Mouse (Mus musculus): ENCODE results near the gene Rab8a.
"Not testable (repeated sequence)": the region's sequence is repeated elsewhere in the genome, so short reads cannot be mapped to it uniquely, and the experiment has no call there.

Rab8a gene

DNA sequence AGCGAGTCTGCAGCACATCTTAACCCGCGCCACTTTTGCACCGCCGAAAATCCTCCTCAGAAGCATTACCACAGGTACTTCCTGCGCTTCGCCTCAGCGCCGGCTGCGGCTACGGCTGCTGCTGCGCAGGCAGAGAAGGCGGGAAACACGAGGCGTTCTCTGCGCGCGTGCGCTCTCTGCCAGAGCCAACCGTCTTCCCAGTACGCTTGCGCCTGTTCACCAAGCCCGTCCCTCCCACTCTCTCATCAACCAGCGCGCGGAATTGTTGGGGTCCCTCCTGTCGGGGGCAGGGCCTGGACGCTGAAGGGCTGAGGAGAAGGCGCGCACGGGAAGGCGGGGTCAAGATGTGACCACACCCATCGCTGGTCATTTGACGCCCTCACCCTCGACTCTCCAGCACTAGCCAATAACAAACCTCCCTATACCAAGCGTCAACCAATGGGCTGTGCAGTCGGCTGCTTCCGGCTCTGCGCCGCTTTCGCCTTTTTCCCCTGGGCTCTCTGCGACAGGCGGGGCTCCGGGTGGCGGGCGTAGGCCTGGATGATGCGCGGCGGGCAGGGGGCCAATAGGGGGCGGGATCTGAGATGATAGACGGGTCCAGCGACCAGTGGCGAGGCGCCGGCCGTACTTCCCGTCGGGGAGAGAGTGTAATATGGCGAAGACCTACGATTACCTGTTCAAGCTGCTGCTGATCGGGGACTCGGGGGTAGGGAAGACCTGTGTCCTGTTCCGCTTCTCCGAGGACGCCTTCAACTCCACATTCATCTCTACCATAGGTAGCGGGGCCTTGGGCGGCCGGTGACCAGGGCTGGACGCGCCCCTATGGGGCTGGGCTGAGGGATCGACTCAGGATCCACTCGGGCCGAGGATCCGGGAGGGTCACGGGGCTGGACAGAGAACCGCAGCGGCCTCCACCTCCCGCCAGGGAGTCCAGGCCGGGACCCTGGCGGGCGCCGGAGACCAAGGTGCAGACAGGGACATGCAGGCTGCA is at the start of gene Rab8a:
TSS of gene Rab8a (plus strand) at position 494 of the 991 bp plus-strand sequence.
- in situ Hi-C loops (cut with MboI, MseI) = loop anchor here (10.0 to 25.0 kb wide), 2 partner anchors 314 to 1499 kb away; partner anchors contain the start of genes Cherp, Lsm4 and Pgpep1

DNA sequence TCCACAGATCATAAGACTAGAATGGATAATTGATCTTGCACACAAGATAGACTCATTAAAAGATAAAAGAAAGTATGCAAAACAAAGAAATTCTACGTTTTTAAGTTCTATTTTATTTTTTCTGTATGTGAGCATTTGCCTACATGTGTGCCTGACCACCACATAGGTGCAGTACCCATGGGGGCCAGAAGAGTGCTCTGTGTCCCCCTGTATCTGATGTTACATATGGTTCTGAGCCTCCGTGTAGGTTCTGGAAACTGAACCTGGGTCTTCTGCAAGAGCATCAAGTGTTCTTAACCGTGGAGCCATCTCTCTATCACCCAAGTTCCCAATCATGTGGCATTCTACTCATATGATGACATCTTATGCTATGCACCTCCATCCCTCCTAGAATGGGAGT is 48.5 kb upstream of the Rab8a start:
- in situ Hi-C loops (cut with MboI, MseI) = no loop called here

DNA sequence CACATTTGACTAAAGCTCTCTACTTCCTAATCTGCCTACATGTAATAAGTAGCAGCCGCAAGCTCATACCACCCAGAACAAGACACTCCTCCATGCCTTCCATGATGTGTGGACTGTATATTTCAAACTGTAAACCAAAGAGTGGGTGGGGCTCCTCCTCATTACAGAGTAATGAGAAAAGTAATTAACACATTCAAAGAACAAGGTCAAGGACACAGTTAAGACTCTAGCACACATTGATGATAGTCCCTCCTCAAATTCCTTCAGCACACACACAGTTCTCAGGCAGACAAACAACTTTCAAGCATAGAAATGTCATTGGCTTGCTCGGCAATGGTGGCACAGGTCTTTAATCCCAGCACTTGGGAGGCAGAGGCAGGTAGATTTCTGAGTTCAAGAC is 45.8 kb upstream of the Rab8a start:
- in situ Hi-C loops (cut with MboI, MseI) = no loop called here

DNA sequence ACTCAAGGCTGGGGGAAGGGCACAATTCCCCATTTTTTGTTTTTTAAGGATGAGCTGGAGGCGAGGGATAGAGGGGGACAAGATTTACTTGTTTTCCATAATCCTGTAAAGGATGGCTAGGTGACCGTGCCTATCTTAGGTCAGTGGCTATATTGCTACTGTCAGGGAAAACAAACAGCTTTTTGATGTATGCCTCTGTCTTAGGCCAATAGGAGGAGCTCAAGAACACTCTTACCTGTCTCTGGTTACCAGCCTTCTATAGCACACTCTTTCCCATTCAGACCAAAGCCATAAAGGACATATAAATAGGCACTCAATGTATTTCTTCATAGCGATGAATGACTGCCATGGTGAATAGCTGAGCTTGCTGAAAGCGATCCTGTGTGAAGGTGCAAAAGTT is 42.4 kb upstream of the Rab8a start:
- in situ Hi-C loops (cut with MboI, MseI) = no loop called here

DNA sequence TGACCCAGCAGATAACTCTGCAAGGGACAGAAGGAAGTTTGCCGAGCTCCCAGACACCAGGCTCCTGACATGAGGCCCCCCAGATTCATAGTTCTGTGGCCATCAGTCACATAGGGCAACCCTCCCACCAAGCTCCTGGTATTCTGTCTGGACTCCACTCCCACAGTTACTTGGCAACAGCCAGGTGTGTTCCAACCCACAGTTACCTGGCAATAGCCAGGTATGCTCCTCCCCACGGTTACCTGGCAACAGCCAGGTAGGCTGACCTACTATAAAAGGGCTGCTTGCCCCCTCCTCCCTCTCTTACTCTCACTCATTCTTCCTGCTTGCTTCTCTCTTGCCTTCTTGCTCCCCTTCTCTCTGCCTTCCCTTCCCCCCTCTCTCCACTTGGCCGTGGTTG is 39.5 kb upstream of the Rab8a start:
- in situ Hi-C loops (cut with MboI, MseI) = not testable (repeated sequence)

DNA sequence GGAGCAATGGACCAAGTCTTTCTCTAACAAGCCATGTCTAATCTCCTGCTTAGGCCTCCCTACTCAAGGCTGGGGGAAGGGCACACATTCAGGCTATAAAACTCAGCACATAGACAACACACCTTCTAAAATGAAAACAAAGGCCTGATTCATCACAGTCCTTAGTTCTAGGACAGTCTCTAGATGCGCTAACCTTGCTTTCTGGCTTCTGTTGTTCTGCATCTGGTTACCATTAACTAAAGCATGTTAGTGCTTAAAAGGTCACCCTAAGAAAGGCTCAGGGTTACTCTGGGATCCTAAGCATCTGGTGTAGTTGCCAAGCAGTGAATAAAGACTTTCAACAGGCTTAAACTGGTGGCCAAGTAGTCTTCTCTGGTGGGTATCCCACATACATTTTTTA is 39.0 kb upstream of the Rab8a start:
- in situ Hi-C loops (cut with MboI, MseI) = no loop called here

DNA sequence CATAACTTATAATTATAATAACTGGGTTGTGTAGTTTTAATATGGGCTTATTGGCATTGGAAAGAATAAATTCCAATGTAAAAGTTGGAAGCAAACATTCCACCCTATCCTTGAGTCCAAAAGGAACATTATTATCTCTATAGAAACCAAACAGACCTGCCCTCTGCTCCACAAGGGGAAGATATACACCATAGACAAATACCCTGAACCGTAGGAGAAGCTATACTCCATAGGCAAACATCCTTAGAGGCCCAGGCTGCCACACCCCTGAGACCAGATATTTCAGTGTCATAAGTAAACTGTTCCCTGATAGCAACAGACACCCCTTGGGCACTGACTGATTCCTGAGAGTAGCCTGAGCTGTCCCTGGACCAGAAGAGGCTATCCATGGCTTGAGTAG is 33.2 kb upstream of the Rab8a start:
- in situ Hi-C loops (cut with MboI, MseI) = no loop called here

DNA sequence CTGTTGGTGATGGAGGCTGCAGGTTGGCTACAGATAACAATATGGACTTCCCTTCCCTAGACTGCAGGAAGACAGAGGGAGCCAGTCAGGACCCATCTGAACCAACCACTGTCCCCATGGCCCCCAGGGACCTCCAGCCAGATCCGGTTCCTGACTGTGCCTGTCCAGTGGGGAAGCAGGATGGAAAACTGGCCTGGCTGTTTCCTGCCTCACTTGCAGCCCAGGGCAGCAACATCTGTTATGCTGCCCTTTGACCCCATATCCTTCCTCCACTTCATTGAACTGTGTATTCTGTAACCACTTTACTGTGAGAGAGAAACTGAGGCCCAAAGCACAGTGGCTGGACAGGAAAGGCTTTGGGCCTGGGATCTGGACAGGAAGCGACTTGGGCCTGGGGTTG is 29.7 kb upstream of the Rab8a start:
- in situ Hi-C loops (cut with MboI, MseI) = no loop called here

DNA sequence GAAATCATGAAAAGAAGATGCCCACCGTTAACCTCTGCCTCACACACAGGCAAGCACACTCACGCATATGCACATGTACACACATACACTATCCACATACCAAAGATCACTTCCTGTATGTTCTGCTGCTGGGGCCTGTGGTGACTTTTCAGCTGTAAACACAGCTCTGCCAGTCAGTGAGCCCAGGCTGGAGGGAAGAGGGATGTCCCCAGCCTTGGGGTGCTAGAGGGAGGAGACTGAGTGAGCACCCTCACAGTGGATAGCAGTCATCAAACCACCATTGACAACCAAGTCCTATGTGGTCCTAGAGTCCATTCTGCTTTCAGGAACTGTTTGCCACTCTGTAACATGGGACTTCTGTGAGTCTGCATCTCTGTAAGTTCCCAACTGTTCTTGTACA is 29.1 kb upstream of the Rab8a start:
- in situ Hi-C loops (cut with MboI, MseI) = no loop called here

DNA sequence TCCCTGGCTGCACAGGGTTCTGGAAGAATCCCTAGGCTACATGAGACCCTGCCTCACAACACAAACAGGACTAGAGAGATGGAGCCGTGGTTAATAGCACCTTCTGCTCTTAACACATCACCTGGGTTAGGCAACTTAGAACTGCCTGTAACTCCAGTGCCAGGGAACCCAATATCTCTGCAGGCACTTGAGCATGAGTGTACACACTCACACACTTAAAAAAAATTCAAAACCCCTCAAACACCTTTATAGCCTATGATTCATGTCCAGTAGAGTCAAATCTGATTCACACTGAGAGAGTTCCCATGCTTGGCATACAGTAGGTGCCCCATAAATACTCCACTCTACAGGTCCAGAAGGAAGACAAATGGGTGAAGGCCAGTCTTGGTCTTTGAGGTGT is 28.6 kb upstream of the Rab8a start:
- in situ Hi-C loops (cut with MboI, MseI) = no loop called here

DNA sequence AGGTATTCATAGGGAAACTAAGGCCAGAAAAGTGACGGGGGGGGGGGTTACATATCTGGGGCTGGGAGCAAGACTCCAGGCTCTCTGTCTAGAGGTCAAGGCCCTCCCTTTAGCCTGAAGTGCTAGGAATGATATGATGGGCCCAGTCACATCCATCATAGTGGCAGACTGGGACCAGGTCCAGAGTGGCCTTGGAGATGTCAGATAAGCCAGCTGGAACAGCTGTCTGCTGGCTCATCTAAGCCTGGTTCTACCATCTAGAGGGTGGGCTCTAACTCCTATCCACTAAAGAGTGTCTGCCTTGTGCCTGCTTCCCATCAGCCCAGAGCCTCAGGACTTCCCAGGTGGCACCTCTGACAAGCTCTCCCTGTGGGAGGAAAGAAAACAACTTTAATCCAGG is 28.1 kb upstream of the Rab8a start:
- in situ Hi-C loops (cut with MboI, MseI) = no loop called here

DNA sequence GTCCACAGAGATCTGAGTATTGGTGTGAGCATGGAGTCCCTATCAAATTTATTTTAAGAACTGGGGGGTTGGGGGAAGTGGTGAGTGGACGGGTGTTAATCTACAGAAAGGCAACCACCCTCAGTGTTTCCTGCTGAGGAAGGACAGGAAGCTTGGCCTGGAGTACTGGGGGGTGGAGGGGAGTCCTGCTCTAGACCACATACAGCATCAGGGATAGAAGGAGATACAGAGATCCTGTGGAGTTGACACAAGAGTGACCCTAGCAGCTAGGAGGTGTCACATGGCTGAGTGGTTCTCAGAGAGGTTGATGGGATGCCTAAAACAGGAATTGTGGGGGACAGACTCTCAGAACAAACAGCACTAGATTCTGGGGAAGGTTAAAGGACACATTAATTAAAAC is 27.5 kb upstream of the Rab8a start:
- in situ Hi-C loops (cut with MboI, MseI) = no loop called here

DNA sequence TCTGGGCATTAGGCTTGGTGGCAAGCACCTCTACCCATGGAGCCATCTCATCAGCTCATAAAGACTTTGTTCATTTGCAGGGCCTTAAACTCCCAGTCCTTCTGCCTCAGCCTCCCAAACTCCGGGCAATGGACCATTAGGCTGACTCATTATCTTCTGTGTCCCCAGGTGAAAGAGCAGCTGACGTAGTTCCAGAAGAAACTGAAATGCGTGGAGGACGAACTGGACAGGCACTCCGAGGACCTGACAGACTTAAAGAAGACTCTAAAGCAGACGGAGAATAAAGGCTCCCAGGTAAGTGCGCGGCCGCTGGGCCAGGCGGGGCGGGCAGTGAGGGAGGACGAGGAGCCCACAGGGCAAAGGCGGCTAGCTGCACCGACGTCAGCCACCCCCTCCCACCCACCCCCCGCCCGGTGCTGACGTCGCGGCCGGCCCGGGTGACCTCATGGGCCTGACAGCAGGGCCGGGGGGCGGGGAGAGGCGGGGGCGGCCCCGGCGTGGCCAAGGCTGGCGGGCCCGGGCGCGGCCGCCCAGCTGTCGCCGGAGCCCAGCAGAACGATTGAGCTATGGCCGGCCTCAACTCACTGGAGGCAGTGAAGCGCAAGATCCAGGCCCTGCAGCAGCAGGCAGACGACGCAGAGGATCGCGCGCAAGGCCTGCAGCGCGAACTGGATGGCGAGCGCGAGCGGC is 26.1 kb upstream of the Rab8a start, which contains the start of gene Tpm4:
TSS of gene Tpm4 (plus strand) at position 220 of the 690 bp plus-strand sequence.
- in situ Hi-C loops (cut with MboI, MseI) = no loop called here

DNA sequence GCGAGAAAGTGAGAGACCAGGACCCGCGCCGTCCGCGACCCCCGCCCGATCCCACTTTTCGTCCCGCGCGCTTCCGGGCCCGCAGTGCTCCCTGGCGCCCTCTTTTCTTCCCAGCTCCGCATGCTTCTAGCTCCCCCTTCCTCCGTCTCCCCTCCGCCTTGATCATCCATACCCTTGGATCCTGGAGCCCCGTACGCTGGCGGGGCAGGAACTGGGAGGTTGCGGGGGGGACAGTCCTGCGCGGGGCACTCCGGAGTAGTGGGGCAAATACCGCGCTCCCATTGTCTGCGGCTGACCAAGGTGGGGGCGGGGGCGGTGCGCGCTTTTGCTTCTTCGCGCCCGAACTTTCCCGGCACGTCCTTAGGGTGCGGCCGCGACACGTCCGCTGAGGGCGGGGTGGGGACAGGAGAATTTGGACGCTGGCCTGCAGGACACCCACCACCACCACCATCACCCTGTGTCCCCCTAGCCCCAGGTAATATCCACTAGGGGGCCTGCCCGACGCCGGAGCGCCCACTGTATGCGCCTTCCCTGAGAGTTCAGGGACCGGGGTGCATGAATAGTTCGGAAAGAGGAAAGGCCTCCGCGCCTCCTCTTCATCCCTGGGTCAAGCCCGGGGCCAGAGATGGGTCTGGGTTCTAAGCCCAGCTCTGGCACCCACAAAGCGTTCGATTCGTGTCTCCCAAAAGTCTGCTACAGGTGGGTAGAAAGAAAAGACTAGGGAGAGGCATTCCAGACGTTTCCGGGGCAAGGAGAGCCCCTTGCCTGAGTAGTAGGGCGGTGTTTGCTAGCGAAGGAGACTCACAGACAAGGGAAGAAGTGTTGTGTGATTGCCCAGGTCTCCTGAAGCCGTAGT is 25.3 kb upstream of the Rab8a start:
- in situ Hi-C loops (cut with MboI, MseI) = no loop called here

DNA sequence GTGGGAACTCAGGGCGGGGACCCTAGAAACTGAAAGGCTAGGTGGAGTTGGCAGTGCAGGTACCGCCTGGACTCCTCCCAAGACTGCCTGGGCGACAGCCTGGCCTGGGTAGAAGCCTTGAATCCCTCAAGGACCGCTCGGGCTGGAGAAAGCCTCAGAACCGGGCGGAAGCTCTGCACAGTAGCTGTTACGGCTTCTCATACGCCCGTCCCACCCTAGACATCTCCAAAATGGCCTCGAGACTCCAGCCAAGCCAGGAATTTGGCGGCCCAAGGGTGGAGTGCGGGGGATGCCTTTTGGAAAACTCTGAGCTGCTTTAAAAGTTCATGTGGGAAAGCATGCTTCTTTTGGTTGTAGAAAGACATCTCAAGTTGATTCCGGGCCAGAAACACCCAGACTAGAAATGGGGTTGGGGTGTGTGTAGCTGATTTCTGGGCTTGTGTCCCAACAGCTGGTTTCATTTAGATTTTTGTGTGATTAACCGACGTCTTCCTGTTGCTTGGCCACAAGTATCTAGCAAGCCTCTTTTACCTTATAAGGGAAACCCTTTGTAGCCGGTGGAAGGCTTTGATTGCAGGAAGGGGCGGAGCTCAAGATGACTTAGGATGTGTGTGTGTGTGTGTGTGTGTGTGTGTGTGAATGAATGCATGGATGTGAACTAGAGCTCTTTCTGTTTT is 24.6 kb upstream of the Rab8a start:
- in situ Hi-C loops (cut with MboI, MseI) = no loop called here

DNA sequence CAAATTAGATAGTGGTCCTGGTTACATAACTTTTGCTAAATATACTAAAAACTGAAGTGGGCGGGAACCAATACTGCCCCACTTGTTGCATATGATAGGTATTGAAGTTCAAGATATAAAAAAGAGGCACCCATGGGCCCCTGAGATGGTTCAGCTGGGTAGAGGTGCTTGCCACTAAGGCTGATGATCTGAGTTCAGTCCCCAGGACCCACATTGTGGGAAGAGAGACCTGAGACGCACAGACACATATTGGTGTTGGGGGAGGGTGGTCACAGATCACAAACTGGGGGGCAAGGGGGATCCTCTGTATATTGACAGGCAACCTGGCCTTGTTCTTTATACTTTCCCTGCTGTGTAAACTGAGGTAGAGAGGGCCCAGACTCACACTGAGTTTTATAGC is 23.6 kb upstream of the Rab8a start:
- in situ Hi-C loops (cut with MboI, MseI) = no loop called here

DNA sequence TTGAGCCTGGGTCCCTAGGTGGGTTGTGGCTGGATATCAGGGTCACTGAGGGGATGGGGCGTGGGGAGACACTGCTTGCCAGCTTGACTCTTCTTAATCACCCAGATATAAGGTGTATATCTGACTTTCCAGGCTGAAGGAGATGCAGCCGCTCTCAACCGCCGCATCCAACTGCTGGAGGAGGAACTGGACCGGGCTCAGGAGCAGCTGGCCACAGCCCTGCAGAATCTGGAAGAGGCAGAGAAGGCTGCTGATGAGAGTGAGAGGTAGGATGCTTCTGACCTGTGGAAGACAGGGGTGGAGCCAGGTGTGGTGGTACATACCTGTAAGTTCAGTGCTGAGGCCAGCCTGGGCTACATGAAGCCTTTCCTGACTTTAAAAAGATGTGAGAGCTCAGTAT is 22.5 kb upstream of the Rab8a start:
- in situ Hi-C loops (cut with MboI, MseI) = no loop called here

DNA sequence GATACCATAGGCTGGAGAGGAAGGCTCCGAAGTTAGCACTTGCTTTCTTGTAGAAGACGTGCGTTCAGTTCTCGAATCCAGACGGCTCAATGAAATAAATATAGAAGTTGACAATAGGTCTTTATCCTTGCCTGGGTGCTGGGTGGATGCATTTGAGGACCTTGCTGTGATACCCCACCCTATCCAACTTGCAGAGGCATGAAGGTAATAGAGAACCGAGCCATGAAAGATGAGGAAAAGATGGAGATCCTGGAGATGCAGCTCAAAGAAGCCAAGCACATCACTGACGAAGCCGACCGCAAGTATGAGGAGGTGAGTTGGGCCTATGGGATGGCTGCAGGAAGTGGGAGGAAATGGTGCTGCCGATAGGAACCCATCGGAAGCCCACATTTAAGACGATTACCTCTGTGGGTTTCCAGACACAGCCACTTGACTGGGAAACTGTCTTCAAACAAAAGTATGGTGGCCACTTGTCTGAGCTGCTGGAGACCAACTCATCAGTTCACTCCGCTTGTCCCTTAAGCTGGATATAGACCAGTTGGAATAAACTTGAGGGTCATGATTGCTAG is 17.7 kb upstream of the Rab8a start:
- in situ Hi-C loops (cut with MboI, MseI) = no loop called here

DNA sequence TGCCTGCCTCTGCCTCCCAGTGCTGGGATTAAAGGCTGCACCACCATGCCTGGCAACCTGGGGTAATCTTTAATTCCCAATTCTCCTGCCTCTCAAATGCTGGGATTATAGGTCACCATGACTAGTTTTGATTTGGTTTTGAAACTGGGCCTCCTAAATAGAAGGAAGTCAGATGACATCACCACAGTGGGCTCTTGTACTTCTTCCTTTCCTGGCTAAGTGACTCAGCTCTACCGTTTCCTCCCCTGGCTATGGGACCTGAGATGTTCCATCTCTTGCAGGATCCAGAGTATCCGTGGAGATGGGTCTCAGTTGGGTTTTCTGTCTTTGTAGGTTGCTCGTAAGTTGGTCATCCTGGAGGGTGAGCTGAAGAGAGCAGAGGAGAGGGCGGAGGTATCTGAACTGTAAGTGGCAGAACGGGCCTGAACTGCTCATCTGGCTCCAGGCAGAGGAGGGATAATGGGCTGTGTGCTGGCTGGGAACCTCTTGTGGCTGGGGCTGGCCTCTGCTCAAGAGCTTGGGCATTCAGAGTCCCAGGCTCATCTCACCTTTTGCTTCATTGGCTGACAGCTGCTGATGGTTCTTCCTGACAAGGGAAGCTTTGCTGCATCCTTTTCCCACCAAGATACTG is 16.5 kb upstream of the Rab8a start:
- in situ Hi-C loops (cut with MboI, MseI) = no loop called here

DNA sequence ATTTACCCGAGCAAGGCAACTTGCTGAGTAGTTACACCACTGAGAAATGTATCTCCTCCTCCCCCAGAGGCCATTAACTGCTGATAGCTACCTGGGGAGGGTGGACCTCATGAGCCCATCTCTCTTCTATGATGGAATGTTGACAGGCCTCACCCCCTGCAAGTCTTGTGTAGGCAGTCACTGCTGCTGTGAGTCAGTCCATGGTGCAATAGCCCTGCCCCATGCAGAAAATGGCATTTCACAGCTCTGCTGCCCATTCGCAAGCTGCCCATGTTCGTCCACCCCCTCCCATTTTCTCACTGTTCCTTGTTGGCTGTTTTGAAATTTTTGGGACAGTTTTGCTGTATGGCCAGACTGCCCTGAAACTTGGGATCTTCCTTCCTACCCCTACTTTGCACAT is 15.5 kb upstream of the Rab8a start:
- in situ Hi-C loops (cut with MboI, MseI) = no loop called here

Measured in T-helper 2 cell (primary cell).